Mouse (Mus musculus) neural tube, embryonic 14.5 days (tissue): ENCODE measurements around the gene Prickle2. TPM values are rescaled to one million over a fixed set of nuclear protein-coding genes. Genes with fewer than 3 reads are reported as not detected.

ENCODE experiments used
- ATAC-seq: fragments of 200-750 bp; cut with Nextera tagmentation; 2 replicates; pipeline ENCODE4 v1.8.0; 2017; ENCODE audit warnings: low read depth, mild to moderate bottlenecking, moderate TSS enrichment, moderate library complexity
- H3K27ac ChIP-seq: fragments of 300-500 bp; sonication (generic); 2 replicates; pipeline ENCODE4 v1.5.1; 2014; ENCODE audit warnings: low read depth, mild to moderate bottlenecking, control low read depth, low read length, moderate library complexity, mixed read lengths
- H3K27me3 ChIP-seq: fragments of 300-500 bp; sonication (generic); 2 replicates; pipeline ENCODE4 v1.6.1; 2014; ENCODE audit warnings: low read length; ENCODE audit not compliant: control insufficient read depth, insufficient read depth
- H3K36me3 ChIP-seq: fragments of 300-500 bp; sonication (generic); 2 replicates; pipeline ENCODE4 v1.6.1; 2014; ENCODE audit warnings: low read length, mixed read lengths; ENCODE audit not compliant: control insufficient read depth, insufficient read depth
- H3K4me1 ChIP-seq: fragments of 300-500 bp; sonication (generic); 2 replicates; pipeline ENCODE4 v1.6.1; 2014; ENCODE audit warnings: low read length; ENCODE audit not compliant: control insufficient read depth, insufficient read depth
- H3K4me2 ChIP-seq: fragments of 300-500 bp; sonication (generic); 2 replicates; pipeline ENCODE4 v1.6.1; 2014; ENCODE audit warnings: mild to moderate bottlenecking, low read depth, low read length, control low read depth
- H3K4me3 ChIP-seq: fragments of 300-500 bp; sonication (generic); 2 replicates; pipeline ENCODE4 v1.5.1; 2014; ENCODE audit warnings: low read depth, low read length, control low read depth, mixed read lengths
- H3K9ac ChIP-seq: fragments of 300-500 bp; sonication (generic); replicated peaks from 2 replicates; pipeline ENCODE4 v1.6.1; 2014; ENCODE audit warnings: low read depth, mild to moderate bottlenecking, control low read depth, low read length, mixed read lengths
- H3K9me3 ChIP-seq: fragments of 300-500 bp; sonication (generic); 2 replicates; pipeline ENCODE4 v1.6.1; 2016; ENCODE audit warnings: low read length; ENCODE audit not compliant: control insufficient read depth
- WGBS: fragments of 180-500 bp; shearing (Covaris S2); extraction: QIAGEN DNeasy Blood & Tissue Kit; methylation state at CpG from one replicate; pipeline ENCODE4 v1.1.7; 2014; 5-methylcytosine and 5-hydroxymethylcytosine counted together
- polyA plus RNA-seq: library from polyadenylated mRNA; unstranded; fragments of >200 nt; fragmentation: Nextera tagmentation; extraction: Ambion mirVana; gene quantifications from 2 replicates; pipeline ENCODE4 v1.2.1, GENCODE M21; 2014

Gene Prickle2
- polyA plus RNA-seq, 1 experiment from 2014 or later = 25.5 TPM

- Histone ChIP-seq H3K27me3 (no peaks in the 10 kb centered on the region), H3K4me3 (no peak overlapping the region), H3K9ac (no peak overlapping the region), H3K36me3 (no peaks in the 10 kb centered on the region), H3K4me2 (no peak overlapping the region), H3K4me1 (no peaks in the 10 kb centered on the region), H3K27ac (no peak overlapping the region), H3K9me3 (no peaks in the 10 kb centered on the region)
- 80% methylated on average over 5 of the region's 5 CpGs for WGBS
- ATAC-seq = no peak
These were observed 116.4 kb downstream of the Prickle2 start for GRCm38 (mm10) chr6:92589381-92590065.

- no peak overlapping the region for H3K9ac ChIP-seq
- no peak overlapping the region for H3K4me3 ChIP-seq
- H3K27ac ChIP-seq = no peak overlapping the region
- 70% methylated on average over 1 of the region's 1 CpGs for WGBS
- no peaks in the 10 kb centered on the region for H3K27me3 ChIP-seq
- ATAC-seq = no peak
- no peaks in the 10 kb centered on the region for H3K9me3 ChIP-seq
- no peaks in the 10 kb centered on the region for H3K36me3 ChIP-seq
- no peak overlapping the region for H3K4me2 ChIP-seq
- H3K4me1 ChIP-seq = no peaks in the 10 kb centered on the region
These were observed 121.9 kb downstream of the Prickle2 start for GRCm38 (mm10) chr6:92584026-92584425.

GRCm38 (mm10) chr6:92575227-92575626 lies 130.7 kb downstream of the Prickle2 start:
- ATAC-seq = no peak
- Histone ChIP-seq H3K9me3 (no peaks in the 10 kb centered on the region), H3K4me2 (no peak overlapping the region), H3K4me3 (no peak overlapping the region), H3K9ac (no peak overlapping the region), H3K27ac (no peak overlapping the region), H3K4me1 (peaks cover 5% of the 10 kb centered on the region), H3K27me3 (no peaks in the 10 kb centered on the region), H3K36me3 (no peaks in the 10 kb centered on the region)
- WGBS = 74% methylated on average over 4 of the region's 4 CpGs

- peaks cover 11% of the 10 kb centered on the region for H3K4me1 ChIP-seq
- no peak overlapping the region for H3K9ac ChIP-seq
- no peak overlapping the region for H3K4me2 ChIP-seq
- no peaks in the 10 kb centered on the region for H3K36me3 ChIP-seq
- H3K9me3 ChIP-seq = no peaks in the 10 kb centered on the region
- H3K27ac ChIP-seq = no peak overlapping the region
- no peaks in the 10 kb centered on the region for H3K27me3 ChIP-seq
- no peak for ATAC-seq
- 58% methylated on average over 3 of the region's 3 CpGs for WGBS
- H3K4me3 ChIP-seq = no peak overlapping the region
These were observed 133.8 kb downstream of the Prickle2 start for GRCm38 (mm10) chr6:92572139-92572538.

GRCm38 (mm10) chr6:92570090-92570489 lies 135.9 kb downstream of the Prickle2 start:
- Histone ChIP-seq H3K27me3 (no peaks in the 10 kb centered on the region), H3K4me2 (no peak overlapping the region), H3K9ac (no peak overlapping the region), H3K9me3 (no peaks in the 10 kb centered on the region), H3K36me3 (no peaks in the 10 kb centered on the region), H3K27ac (peak overlapping the region; percentile 41; the same call in 1 of the 2 replicates), H3K4me3 (no peak overlapping the region), H3K4me1 (peaks cover 11% of the 10 kb centered on the region)
- WGBS = 42% methylated on average over 7 of the region's 7 CpGs
- no peak for ATAC-seq

GRCm38 (mm10) chr6:92569283-92569682 lies 136.7 kb downstream of the Prickle2 start:
- no peak for ATAC-seq
- Histone ChIP-seq H3K9ac (no peak overlapping the region), H3K27me3 (no peaks in the 10 kb centered on the region), H3K27ac (no peak overlapping the region; the same call in 1 of the 2 replicates), H3K36me3 (no peaks in the 10 kb centered on the region), H3K4me3 (no peak overlapping the region), H3K4me2 (no peak overlapping the region), H3K4me1 (peaks cover 11% of the 10 kb centered on the region), H3K9me3 (no peaks in the 10 kb centered on the region)
- WGBS = 17% methylated on average over 4 of the region's 4 CpGs

GRCm38 (mm10) chr6:92559261-92559660 lies 146.7 kb downstream of the Prickle2 start:
- no peak overlapping the region for H3K27ac ChIP-seq
- H3K4me1 ChIP-seq = no peaks in the 10 kb centered on the region
- H3K27me3 ChIP-seq = no peaks in the 10 kb centered on the region
- no peak overlapping the region for H3K4me2 ChIP-seq
- H3K9ac ChIP-seq = no peak overlapping the region
- H3K4me3 ChIP-seq = no peak overlapping the region
- H3K36me3 ChIP-seq = no peaks in the 10 kb centered on the region
- no peak for ATAC-seq
- WGBS = 100% methylated on average over 1 of the region's 1 CpGs
- H3K9me3 ChIP-seq = no peaks in the 10 kb centered on the region

GRCm38 (mm10) chr6:92555675-92556074 lies 150.3 kb downstream of the Prickle2 start:
- no peaks in the 10 kb centered on the region for H3K36me3 ChIP-seq
- no peaks in the 10 kb centered on the region for H3K27me3 ChIP-seq
- 72% methylated on average over 2 of the region's 2 CpGs for WGBS
- no peaks in the 10 kb centered on the region for H3K9me3 ChIP-seq
- no peak overlapping the region for H3K9ac ChIP-seq
- H3K4me2 ChIP-seq = no peak overlapping the region
- ATAC-seq = no peak
- H3K4me1 ChIP-seq = no peaks in the 10 kb centered on the region
- no peak overlapping the region for H3K4me3 ChIP-seq
- H3K27ac ChIP-seq = no peak overlapping the region

GRCm38 (mm10) chr6:92553086-92553485 lies 152.9 kb downstream of the Prickle2 start:
- ATAC-seq = no peak
- Histone ChIP-seq H3K4me2 (no peak overlapping the region), H3K4me3 (no peak overlapping the region), H3K27ac (no peak overlapping the region), H3K9ac (no peak overlapping the region), H3K27me3 (no peaks in the 10 kb centered on the region), H3K36me3 (no peaks in the 10 kb centered on the region), H3K4me1 (no peaks in the 10 kb centered on the region), H3K9me3 (no peaks in the 10 kb centered on the region)
- 88% methylated on average over 4 of the region's 4 CpGs for WGBS
